Mouse (Mus musculus) MEL (cell line): Measurements from ENCODE around the gene Xrcc4. TPM values are rescaled to one million over a fixed set of nuclear protein-coding genes. Genes with fewer than 3 reads are reported as not detected.
A peak's percentile ranks its signal among the peaks of the same experiment; 100 is the strongest.
"Not testable (repeated sequence)": the region's sequence is repeated elsewhere in the genome, so short reads cannot be mapped to it uniquely, and the experiment has no call there.

ENCODE experiments used
- DNase-seq: peaks from one replicate; pipeline ENCODE4 v3.0.0; 2011; ENCODE audit warnings: low read depth, low spot score
- H3K27ac ChIP-seq: 2 replicates; pipeline ENCODE4 v1.5.1; 2012; ENCODE audit warnings: low read depth, mild to moderate bottlenecking, control low read depth, low read length, moderate library complexity; ENCODE audit not compliant: control insufficient read depth
- H3K27me3 ChIP-seq, 2 experiments: fragments of 150-350 bp in 1 of 2; sonication (generic) in 1 of 2; 2 replicates each; pipeline ENCODE4 v1.6.1; 2012; ENCODE audit warnings: low read length in 2 of 2, mild to moderate bottlenecking in 2 of 2, improper control_type of control experiment in 1 of 2, moderate library complexity in 1 of 2; ENCODE audit not compliant: insufficient read depth in 2 of 2, control insufficient read depth in 1 of 2
- H3K36me3 ChIP-seq, 2 experiments: 2 replicates each; pipeline ENCODE4 v1.6.1; 2012 to 2014; ENCODE audit warnings: low read length in 2 of 2, improper control_type of control experiment in 1 of 2, inconsistent platforms in 1 of 2, mild to moderate bottlenecking in 1 of 2; ENCODE audit not compliant: insufficient read depth in 2 of 2, control insufficient read depth in 1 of 2
- H3K4me1 ChIP-seq, 2 experiments: fragments of 150-350 bp in 1 of 2; sonication (generic) in 1 of 2; 2 replicates each; pipeline ENCODE4 v1.6.1; 2012; ENCODE audit warnings: low read length in 2 of 2, improper control_type of control experiment in 1 of 2, mild to moderate bottlenecking in 1 of 2; ENCODE audit not compliant: insufficient read depth in 2 of 2, control insufficient read depth in 1 of 2
- H3K4me3 ChIP-seq, 2 experiments: fragments of 150-350 bp in 1 of 2; sonication (generic) in 1 of 2; 2 replicates each; pipeline ENCODE4 v1.5.1; 2012; ENCODE audit warnings: low read depth in 2 of 2, low read length in 2 of 2, mild to moderate bottlenecking in 2 of 2, moderate library complexity in 2 of 2, control low read depth in 1 of 2, improper control_type of control experiment in 1 of 2; ENCODE audit not compliant: control insufficient read depth in 1 of 2, insufficient read depth in 1 of 2
- H3K79me2 ChIP-seq: 2 replicates; pipeline ENCODE4 v1.6.1; 2012; ENCODE audit warnings: mild to moderate bottlenecking, low read length, moderate library complexity; ENCODE audit not compliant: control insufficient read depth, poor library complexity, insufficient read depth
- H3K9ac ChIP-seq: 2 replicates; pipeline ENCODE4 v1.6.1; 2012; ENCODE audit warnings: low read depth, mild to moderate bottlenecking, control low read depth, low read length, moderate library complexity; ENCODE audit not compliant: control insufficient read depth, poor library complexity, severe bottlenecking
- H3K9me3 ChIP-seq: fragments of 150-350 bp; sonication (generic); replicated peaks from 2 replicates; pipeline ENCODE4 v1.6.1; 2012; ENCODE audit warnings: mild to moderate bottlenecking, low read length, improper control_type of control experiment, moderate library complexity; ENCODE audit not compliant: insufficient read depth
- CHD1 ChIP-seq: IDR thresholded peaks from 2 replicates; pipeline ENCODE4 v1.6.1; 2012; ENCODE audit warnings: low read depth, mild to moderate bottlenecking, inconsistent platforms, low read length, improper control_type of control experiment
- CHD2 ChIP-seq: IDR thresholded peaks from 2 replicates; pipeline ENCODE4 v1.6.1; 2011; ENCODE audit warnings: low read length, improper control_type of control experiment
- CTCF ChIP-seq, 3 experiments: IDR thresholded peaks in 2 of 3; conservative IDR thresholded peaks in 1 of 3; 2 replicates each; pipeline ENCODE4 v1.5.1; 2011 to 2012; ENCODE audit warnings: low read length in 3 of 3, low read depth in 2 of 3, mild to moderate bottlenecking in 2 of 3, improper control_type of control experiment in 1 of 3, inconsistent platforms in 1 of 3, mixed read lengths in 1 of 3, moderate library complexity in 1 of 3; ENCODE audit not compliant: control insufficient read depth in 1 of 3, insufficient read depth in 1 of 3, poor library complexity in 1 of 3, severe bottlenecking in 1 of 3
- E2F4 ChIP-seq: IDR thresholded peaks from 2 replicates; pipeline ENCODE4 v1.6.1; 2011; ENCODE audit warnings: low read depth, low read length, improper control_type of control experiment, borderline replicate concordance
- EP300 ChIP-seq, 2 experiments: IDR thresholded peaks; 2 replicates each; pipeline ENCODE4 v1.6.1; 2011; ENCODE audit warnings: improper control_type of control experiment in 2 of 2, low read length in 2 of 2, low read depth in 1 of 2, mild to moderate bottlenecking in 1 of 2
- GABPA ChIP-seq: IDR thresholded peaks from 2 replicates; pipeline ENCODE4 v1.6.1; 2012; ENCODE audit warnings: low read depth, mild to moderate bottlenecking, inconsistent platforms, low read length, improper control_type of control experiment, moderate library complexity
- GATA1 ChIP-seq: IDR thresholded peaks from 2 replicates; pipeline ENCODE4 v1.6.1; 2011; ENCODE audit warnings: low read depth, low read length, improper control_type of control experiment
- KAT2A ChIP-seq: conservative IDR thresholded peaks from 2 replicates; pipeline ENCODE4 v1.6.1; 2012; ENCODE audit warnings: low read depth, low read length, improper control_type of control experiment, inconsistent platforms
- MAX ChIP-seq: IDR thresholded peaks from 2 replicates; pipeline ENCODE4 v1.6.1; 2011; ENCODE audit warnings: low read length, improper control_type of control experiment
- MAZ ChIP-seq: IDR thresholded peaks from 2 replicates; pipeline ENCODE4 v1.6.1; 2012; ENCODE audit warnings: low read depth, mild to moderate bottlenecking, inconsistent platforms, low read length, improper control_type of control experiment
- MYB ChIP-seq: IDR thresholded peaks from 2 replicates; pipeline ENCODE4 v1.6.1; 2011; ENCODE audit warnings: mild to moderate bottlenecking, low read depth, low read length, improper control_type of control experiment
- SIN3A ChIP-seq: IDR thresholded peaks from 2 replicates; pipeline ENCODE4 v1.6.1; 2012; ENCODE audit warnings: low read length, improper control_type of control experiment, inconsistent platforms
- SMC3 ChIP-seq: IDR thresholded peaks from 2 replicates; pipeline ENCODE4 v1.6.1; 2011; ENCODE audit warnings: low read depth, low read length, improper control_type of control experiment
- TAL1 ChIP-seq: IDR thresholded peaks from 2 replicates; pipeline ENCODE4 v1.6.1; 2012; ENCODE audit warnings: mild to moderate bottlenecking, inconsistent platforms, low read length, moderate library complexity, mixed read lengths
- TCF12 ChIP-seq: IDR thresholded peaks from 2 replicates; pipeline ENCODE4 v1.6.1; 2014; ENCODE audit warnings: low read depth, mild to moderate bottlenecking, inconsistent platforms, low read length, improper control_type of control experiment, moderate library complexity
- UBTF ChIP-seq: IDR thresholded peaks from 2 replicates; pipeline ENCODE4 v1.6.1; 2012; ENCODE audit warnings: low read depth, mild to moderate bottlenecking, inconsistent platforms, low read length, improper control_type of control experiment, moderate library complexity, borderline replicate concordance; ENCODE audit not compliant: insufficient read depth
- USF1 ChIP-seq: IDR thresholded peaks from 2 replicates; pipeline ENCODE4 v1.6.1; 2014; ENCODE audit warnings: low read depth, mild to moderate bottlenecking, inconsistent platforms, low read length, improper control_type of control experiment, moderate library complexity
- ZMIZ1 ChIP-seq: IDR thresholded peaks from 2 replicates; pipeline ENCODE4 v1.6.1; 2012; ENCODE audit warnings: low read depth, mild to moderate bottlenecking, inconsistent platforms, low read length, improper control_type of control experiment, moderate library complexity
- polyA plus RNA-seq, 2 experiments: library from polyadenylated mRNA; stranded (reverse) in 1 of 2; unstranded in 1 of 2; fragments of >175 nt in 1 of 2; fragments of >200 nt in 1 of 2; gene quantifications; 2 replicates each; pipeline versions ENCODE4 v1.2.1 to v1.2.4; 2012; ENCODE audit warnings: low replicate concordance in 2 of 2, low read depth in 1 of 2; ENCODE audit not compliant: insufficient read length in 2 of 2, insufficient read depth in 1 of 2, missing spikeins in 1 of 2
- total RNA-seq: library from RNA; depleted of rRNA; stranded (reverse); fragments of 300-350 nt; gene quantifications from 2 replicates; pipeline ENCODE4 v1.2.3, GENCODE M21; 2012

Xrcc4 gene
- total and polyA plus RNA-seq, 3 experiments: 6.6 to 7.7 TPM; not detected in 1

DNA sequence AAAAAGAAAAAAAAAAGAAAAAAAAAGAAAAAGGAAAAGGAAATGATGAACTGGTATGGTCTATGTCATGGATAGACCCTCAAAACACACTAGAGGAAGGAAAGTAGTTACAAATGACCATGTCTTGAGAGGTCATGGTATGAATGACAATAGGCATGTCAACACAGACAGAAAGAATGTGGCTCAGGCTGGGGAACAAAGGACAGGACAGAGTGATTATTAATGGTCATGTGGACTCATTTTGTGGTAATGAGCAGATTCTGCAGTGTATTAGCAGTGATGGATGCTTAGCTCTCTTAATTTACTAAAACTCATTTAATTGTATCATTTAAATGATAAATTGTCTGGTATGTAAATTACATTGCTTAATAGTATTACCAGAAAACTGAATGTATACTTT lies 333.1 kb downstream of the Xrcc4 start:
- Histone ChIP-seq H3K79me2 (no peaks in the 10 kb centered on the region), H3K27ac (no peak overlapping the region), H3K36me3 (no peaks in the 10 kb centered on the region), H3K9ac (no peak overlapping the region), H3K27me3 (no peaks in the 10 kb centered on the region), H3K4me3 (no peak overlapping the region), H3K9me3 (no peaks in the 10 kb centered on the region), H3K4me1 (no peaks in the 10 kb centered on the region)
- no peak for DNase-seq
- no peak for TF ChIP-seq EP300 (IDR thresholded peaks at IDR 0.05; ENCODE audit: low read depth in 1 of 2, low read length in 2 of 2)
- TF ChIP-seq CHD2: no peak
- no peak for TF ChIP-seq ZMIZ1
- no peak for TF ChIP-seq CHD1
- no peak for TF ChIP-seq MYB
- no peak for TF ChIP-seq TAL1
- no peak for TF ChIP-seq USF1
- TF ChIP-seq GATA1: no peak
- no peak for TF ChIP-seq SMC3
- TF ChIP-seq KAT2A: no peak
- TF ChIP-seq MAZ: no peak
- no peak for TF ChIP-seq MAX
- TF ChIP-seq SIN3A: no peak
- no peak for TF ChIP-seq TCF12
- no peak for TF ChIP-seq UBTF
- no peak for TF ChIP-seq CTCF (IDR thresholded peaks at IDR 0.05 in 2 of 3, conservative IDR thresholded peaks at IDR 0.05 in 1 of 3; ENCODE audit: control insufficient read depth in 1 of 3, insufficient read depth in 1 of 3, low read depth in 2 of 3, low read length in 3 of 3, poor library complexity in 1 of 3, severe bottlenecking in 1 of 3)
- TF ChIP-seq E2F4: no peak
- no peak for TF ChIP-seq GABPA

DNA sequence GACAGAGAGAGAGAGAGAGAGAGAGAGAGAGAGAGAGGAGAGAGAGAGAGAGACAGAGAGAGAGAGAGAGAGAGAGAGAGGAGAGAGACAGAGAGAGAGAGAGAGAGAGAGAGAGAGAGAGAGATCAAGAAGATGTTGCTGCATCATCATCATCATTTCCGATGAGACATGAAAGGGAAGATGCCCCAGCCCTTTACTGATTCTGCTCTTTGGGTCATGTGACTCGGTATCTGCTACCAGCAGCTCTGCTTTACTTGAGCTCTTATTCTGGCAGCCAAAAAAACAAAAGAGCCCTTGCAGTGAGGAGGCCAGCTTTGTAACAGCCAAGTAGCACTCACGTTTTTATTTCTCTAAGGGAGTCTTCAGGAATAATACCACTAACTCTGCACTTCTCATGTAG lies 338.8 kb downstream of the Xrcc4 start:
- H3K9me3 ChIP-seq, H3K9ac ChIP-seq, H3K4me3 ChIP-seq, H3K27me3 ChIP-seq, H3K27ac ChIP-seq, H3K4me1 ChIP-seq, H3K36me3 ChIP-seq, H3K79me2 ChIP-seq: not testable (repeated sequence)
- peak; percentile 10 for DNase-seq
- TF ChIP-seq USF1: peak; percentile 73; the same call in 1 of the 2 replicates
